Mouse (Mus musculus): Measurements from ENCODE around the gene Pde10a. TPM values are rescaled to one million over a fixed set of nuclear protein-coding genes. Genes with fewer than 3 reads are reported as not detected.

Pde10a gene
- total RNA-seq, 2 experiments from 2014 or later, result 2.4 to 3.6 TPM

- no peak for DNase-seq
These were observed 367.2 kb downstream of the Pde10a start for GRCm38 (mm10) chr17:8892193-8892985.

GRCm38 (mm10) chr17:8895991-8896390 lies 370.8 kb downstream of the Pde10a start:
- DNase-seq, result no peak

- no peak for DNase-seq
These were observed 372.6 kb downstream of the Pde10a start for GRCm38 (mm10) chr17:8897749-8898148.

- DNase-seq, result no peak
These were observed 373.0 kb downstream of the Pde10a start for GRCm38 (mm10) chr17:8898221-8898620.

- DNase-seq, result peak in 1 of 2 experiments; percentile 47
These were observed 374.0 kb downstream of the Pde10a start for GRCm38 (mm10) chr17:8899212-8899611.

GRCm38 (mm10) chr17:8903555-8904283 lies 378.5 kb downstream of the Pde10a start:
- no peak for DNase-seq

- DNase-seq, result peak; percentile 19 to 49
These were observed 385.4 kb downstream of the Pde10a start for GRCm38 (mm10) chr17:8910571-8910970.

GRCm38 (mm10) chr17:8912933-8913332 lies 387.8 kb downstream of the Pde10a start:
- DNase-seq, result no peak

GRCm38 (mm10) chr17:8915693-8916092 lies 390.5 kb downstream of the Pde10a start:
- DNase-seq, result no peak

- no peak for DNase-seq
These were observed 397.9 kb downstream of the Pde10a start for GRCm38 (mm10) chr17:8923074-8923473.

- DNase-seq, result no peak
These were observed 398.6 kb downstream of the Pde10a start for GRCm38 (mm10) chr17:8923727-8924126.

- no peak for DNase-seq
These were observed 400.7 kb downstream of the Pde10a start for GRCm38 (mm10) chr17:8925819-8926383.

- DNase-seq, result no peak
These were observed 403.4 kb downstream of the Pde10a start for GRCm38 (mm10) chr17:8928560-8928959.

- no peak for DNase-seq
These were observed 404.5 kb downstream of the Pde10a start for GRCm38 (mm10) chr17:8929636-8930035.

GRCm38 (mm10) chr17:8935604-8936003 lies 410.4 kb downstream of the Pde10a start:
- peak; percentile 32 to 37 for DNase-seq

GRCm38 (mm10) chr17:8936603-8937002 lies 411.4 kb downstream of the Pde10a start:
- peak; percentile 37 to 61 for DNase-seq

GRCm38 (mm10) chr17:8951588-8951987 lies 426.4 kb downstream of the Pde10a start:
- no peak for DNase-seq

GRCm38 (mm10) chr17:8952951-8953350 lies 427.8 kb downstream of the Pde10a start:
- DNase-seq, result no peak

GRCm38 (mm10) chr17:8958125-8958524 lies 433.0 kb downstream of the Pde10a start:
- no peak for DNase-seq

GRCm38 (mm10) chr17:8960386-8960785 lies 435.2 kb downstream of the Pde10a start:
- no peak for DNase-seq

GRCm38 (mm10) chr17:8961097-8961496 lies 435.9 kb downstream of the Pde10a start:
- no peak for DNase-seq

GRCm38 (mm10) chr17:8961644-8962043 lies 436.5 kb downstream of the Pde10a start:
- no peak for DNase-seq

GRCm38 (mm10) chr17:8965177-8965576 lies 440.0 kb downstream of the Pde10a start:
- peak in 1 of 2 experiments; percentile 15 for DNase-seq

Measured in heart, adult 18-20 months (tissue).